Mouse (Mus musculus) v-Abl transformed pro-B cells (cell line): ENCODE measurements at regions not wholly inside any gene's neighbourhood (a gene's known extent, or its start where the extent isn't known, plus 50 kb on each side); places are given as distances from the start of the nearest gene placed in this dataset.

Source experiments
- in situ Hi-C, 2 experiments: fragments of 400-800 bp; cut with MboI; formaldehyde crosslinking; loops; one replicate each; pipeline ENCODE4 v1.15.1; 2025; ENCODE audit not compliant: unreplicated experiment in 2 of 2

GRCm38 (mm10) chr13:28898900-28899299 is 54.6 kb downstream of the Sox4 start:
- in situ Hi-C loops, result no loop called here

- in situ Hi-C loops, result no loop called here
Measured at GRCm38 (mm10) chr13:28892896-28893295, 60.6 kb downstream of the Sox4 start.

DNA sequence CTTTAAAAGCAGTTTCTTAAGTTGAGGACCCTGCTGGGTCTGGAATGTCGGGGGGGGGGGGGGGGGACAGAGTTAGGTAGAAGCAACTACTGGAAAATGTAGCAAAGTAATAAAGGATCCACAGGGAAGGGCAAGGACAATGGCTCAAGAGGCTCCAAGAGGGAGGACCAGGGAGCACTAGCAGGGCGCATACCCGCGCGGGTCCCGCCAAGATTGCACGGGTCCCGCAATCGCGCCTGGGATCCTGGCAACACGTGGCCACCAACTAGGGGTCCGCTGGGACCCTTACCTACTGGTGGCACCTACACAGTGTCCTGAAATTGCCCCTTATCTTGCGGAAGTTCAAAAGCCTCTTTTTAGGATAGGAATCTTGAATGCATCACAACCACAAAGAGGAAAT is 66.4 kb downstream of the Sox4 start:
- in situ Hi-C loops, result no loop called here

- in situ Hi-C loops, result no loop called here
Measured at GRCm38 (mm10) chr13:28886691-28887090, 66.8 kb downstream of the Sox4 start.

DNA sequence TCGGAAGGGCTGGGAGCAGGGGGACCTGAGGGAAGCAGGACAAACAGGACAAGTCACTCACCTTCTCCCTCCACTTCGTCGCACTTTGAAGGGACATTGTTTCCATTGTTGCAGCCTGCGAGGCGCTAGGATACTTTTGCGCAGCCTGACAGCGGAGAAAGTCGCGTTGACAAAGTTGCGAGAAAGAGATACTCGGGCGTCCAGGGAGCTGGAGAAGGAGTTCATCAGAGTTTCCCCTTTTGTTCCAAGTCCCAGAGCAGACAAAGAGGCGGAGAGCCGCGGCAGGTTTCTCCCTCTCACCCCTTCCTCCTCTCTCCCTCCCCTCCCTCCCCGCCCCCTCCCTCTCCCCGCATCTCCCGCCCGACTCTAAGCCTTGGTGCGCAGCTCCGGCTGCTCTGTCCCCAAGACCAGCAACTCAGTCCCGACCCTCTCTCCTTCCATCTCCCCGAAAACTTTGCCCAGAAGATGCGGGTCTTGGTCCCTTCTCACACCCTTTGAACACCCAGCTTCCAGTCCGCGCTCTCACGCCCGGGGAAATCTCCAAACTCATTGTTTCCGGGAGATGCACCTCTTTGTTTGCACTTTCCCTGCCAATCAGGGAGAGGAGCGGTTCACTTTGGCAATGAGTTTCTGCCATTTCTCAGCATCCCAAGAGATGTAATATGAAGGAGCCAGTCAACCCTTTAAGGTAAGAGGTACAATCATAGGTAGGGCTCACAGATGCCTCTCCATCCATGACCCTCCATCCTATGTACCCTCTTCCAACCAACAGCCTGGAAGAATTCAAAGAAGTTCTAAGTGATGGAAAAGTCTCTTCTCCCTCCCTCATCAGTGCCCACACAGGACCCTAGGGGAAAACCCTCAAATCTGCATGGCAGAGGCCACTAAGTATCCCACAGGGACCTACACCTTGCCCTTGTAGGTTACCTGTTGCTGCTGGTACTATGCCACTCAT is 68.2 kb downstream of the Sox4 start:
- in situ Hi-C loops, result no loop called here

DNA sequence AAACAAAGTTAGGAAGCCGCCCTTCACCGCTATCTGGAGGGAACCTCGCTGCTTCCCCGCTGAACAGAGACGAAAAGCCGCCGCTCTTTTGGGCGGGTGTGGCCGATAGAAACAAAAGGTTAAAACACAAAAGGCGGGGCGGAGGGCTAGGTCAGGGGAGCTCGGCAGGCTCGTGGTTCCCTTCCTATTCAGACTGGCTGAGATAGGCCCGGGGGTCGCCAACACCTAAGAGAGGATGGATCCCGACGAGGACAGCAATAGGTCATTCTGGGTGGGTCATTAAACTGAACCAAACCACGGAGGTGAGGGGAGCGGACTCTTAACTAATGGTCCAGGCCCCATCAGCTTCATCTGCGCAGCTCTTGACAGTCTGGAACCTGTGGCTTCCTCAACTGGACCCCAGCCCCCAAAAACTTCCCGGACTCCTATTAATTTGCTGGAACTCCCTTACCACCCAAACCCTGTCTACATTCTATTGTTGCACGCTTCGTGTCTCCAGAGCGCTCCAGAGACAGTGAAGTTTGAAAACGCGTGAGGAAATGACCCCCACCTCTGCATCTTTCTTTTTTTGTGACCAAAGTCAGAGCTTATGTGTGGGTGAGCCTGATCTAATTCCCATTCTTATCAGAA is 69.2 kb downstream of the Sox4 start:
- in situ Hi-C loops, result no loop called here

DNA sequence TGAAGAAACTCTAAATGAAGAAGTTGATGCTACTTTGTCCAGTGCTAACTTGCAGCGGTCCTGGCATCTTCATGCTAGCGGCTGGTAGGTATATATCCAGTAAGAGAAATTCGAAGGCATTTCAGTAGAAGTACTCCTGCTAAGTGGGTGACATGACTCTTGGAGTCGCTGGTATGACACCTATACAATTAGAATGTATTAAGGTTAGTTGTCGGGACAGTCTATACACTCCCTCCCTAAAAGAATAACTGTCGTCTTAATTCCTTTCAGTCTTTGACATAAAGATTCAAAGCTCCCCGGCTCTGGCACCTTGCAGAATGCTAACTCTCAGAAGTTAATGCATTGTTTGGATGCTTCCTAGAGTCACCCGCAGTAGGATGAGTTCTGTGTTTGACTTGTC is 70.1 kb downstream of the Sox4 start:
- in situ Hi-C loops, result no loop called here

DNA sequence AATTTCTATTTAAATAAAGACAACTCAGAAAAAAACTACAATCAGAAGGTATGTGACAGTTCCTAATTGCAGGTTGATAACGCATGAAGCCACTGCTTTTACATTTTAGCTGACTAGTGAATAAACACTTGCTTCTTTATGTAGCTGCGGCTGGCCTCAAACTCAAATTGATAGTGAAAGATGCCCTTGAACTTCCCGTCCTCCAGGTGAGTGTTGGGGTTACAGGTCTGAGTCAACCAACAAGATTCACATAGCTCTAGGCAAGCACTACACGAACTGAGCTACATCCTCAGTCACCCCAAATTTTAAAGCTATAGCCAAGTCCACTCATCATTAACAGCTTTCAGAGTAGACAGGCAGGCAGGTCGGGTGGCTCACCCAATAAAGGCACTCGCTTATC is 72.6 kb downstream of the Sox4 start:
- in situ Hi-C loops, result no loop called here

DNA sequence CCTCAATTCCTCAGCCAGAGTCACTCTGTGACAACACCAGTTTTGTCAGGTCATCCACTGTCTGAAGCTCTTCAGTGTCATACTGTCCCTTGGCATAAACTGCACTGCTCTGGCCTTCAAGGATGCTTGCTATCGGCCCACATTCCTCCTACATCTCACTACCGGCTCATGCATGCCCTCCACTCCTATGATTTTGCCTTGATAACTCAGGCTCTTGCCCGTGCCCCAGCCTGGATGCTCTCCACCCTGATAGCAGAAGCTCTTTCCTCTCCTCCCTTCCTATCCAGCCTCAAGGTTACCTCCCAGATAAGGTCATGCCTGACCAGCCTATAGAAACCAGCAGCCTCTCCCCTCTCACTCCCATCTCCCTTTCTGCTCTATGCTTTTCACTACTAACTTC is 74.8 kb downstream of the Sox4 start:
- in situ Hi-C loops, result no loop called here

- in situ Hi-C loops, result no loop called here
Measured at GRCm38 (mm10) chr13:28876771-28877170, 76.7 kb downstream of the Sox4 start.

- in situ Hi-C loops, result no loop called here
Measured at GRCm38 (mm10) chr13:28870681-28871080, 82.8 kb downstream of the Sox4 start.

DNA sequence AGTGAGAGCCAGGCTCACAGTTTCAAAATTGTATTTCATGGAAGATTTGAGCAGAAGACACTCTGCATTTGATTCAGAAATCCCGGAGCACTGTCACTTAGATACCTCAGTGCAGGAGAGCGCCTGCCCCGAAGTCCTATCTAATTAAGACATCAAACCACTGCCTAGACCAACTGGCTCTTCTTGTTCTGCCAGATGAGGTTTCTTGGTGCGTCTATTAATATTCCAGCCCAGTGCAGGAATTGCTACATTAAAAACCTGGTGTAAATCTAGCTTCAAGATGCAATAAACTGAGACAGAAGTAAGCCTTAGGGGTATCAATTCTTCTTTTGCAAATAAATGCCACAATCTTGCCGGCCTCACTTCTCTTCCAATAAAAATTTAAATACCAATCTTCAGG is 86.3 kb downstream of the Sox4 start:
- in situ Hi-C loops, result no loop called here

- in situ Hi-C loops, result no loop called here
Measured at GRCm38 (mm10) chr13:28866686-28867085, 86.8 kb downstream of the Sox4 start.

- in situ Hi-C loops, result no loop called here
Measured at GRCm38 (mm10) chr13:28860601-28861000, 92.9 kb downstream of the Sox4 start.

DNA sequence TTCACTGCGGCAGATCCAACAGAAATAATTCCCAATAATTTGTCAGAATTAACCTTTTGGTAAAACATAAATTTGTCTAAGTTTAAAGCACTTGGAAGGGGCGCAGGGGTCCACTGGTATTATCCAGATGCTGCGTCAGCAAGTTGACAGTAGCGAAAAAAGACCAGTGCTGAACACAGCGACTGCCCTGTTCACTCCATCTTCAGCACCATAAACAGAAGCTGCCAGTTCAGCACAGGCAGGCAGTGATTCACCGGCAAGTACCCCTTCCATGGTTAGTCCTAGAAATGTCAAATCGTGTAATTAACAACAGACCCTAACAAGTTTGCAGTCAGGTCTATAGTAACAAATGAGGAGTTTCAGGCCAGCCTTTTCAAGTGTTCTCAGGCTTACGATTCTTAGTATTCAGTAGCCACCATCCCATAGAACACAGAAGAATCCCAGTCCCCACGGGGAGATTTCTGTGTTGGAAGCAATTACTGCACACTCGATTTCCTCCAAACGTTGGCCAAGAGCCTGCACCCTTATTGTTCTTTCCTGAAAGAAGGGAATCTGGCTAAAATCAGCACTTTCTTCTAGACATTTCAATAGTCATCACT is 93.6 kb downstream of the Sox4 start:
- in situ Hi-C loops, result no loop called here

DNA sequence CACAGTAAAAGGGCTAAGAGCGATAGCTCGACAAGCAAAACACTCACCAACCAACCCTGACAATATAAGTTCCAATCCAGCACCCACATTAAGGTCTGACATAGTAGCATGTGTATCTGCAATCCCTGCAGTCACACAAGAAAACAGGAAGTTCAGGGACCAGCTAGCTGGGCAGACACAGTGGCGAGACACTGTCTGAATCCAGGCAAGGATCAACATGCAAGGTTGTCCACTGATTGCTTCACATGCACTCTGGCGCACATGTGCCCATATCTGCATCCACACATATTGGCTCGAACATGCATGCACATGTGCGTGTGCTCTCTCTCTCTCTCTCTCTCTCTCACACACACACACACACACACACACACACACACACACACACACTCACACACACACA is 95.5 kb downstream of the Sox4 start:
- in situ Hi-C loops, result no loop called here

- in situ Hi-C loops, result no loop called here
Measured at GRCm38 (mm10) chr13:28857201-28857600, 96.3 kb downstream of the Sox4 start.

DNA sequence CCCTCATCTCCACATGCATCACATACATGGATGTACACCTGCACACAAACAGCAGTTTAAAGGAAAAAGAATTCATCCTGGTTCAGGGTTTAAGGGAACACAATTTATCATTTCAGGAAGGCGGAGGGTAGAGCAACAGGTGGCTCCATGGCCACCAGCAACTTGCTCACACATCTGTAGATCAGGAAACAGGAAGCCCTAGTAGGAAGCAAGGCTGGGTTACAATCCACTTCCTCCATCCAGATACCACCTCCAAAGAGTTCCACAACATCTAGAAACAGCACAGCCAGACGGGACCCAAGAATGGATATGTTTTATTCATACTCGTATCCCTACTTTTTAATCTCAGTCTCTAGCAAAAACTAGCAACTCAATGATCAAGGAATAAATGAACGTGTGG is 97.0 kb downstream of the Sox4 start:
- in situ Hi-C loops, result no loop called here

DNA sequence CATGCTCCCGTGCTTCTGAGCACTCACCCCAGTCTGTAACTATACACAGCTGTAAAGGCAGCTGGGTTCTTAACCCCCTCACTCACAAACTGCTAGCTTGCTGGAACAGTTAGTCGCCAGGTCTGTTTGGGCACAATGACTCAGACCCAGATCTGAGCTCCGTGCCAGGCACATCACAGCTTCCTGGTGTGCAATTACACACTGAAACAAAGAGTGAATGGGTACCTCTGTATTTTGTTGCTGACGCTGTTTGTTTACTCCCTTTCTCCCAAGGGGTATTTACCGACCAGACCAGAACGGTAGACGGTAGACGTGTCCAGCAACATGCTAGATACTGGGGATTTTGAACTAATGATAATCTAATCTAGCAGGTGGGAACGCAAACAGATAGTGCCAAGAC is 99.3 kb downstream of the Sox4 start:
- in situ Hi-C loops, result no loop called here

DNA sequence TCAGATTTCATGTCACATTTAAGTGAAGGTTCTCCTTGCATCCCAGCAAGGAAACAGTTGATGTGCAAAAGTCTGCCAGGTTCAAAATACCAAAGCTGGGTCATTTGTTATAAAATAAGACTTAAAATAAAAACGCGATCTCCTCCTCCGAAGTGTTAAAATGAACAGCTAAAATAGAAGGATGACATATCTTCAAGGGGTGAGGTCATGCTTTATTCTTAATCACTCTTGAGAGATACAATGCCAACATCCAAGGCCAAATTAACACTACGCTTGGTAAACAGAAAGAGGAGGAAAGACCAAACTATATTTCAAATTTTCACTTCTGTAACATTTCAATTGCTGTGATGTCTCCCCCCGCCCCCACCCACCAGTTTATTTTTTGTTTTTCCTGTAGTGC is 105.2 kb downstream of the Sox4 start:
- in situ Hi-C loops, result no loop called here

- in situ Hi-C loops, result no loop called here
Measured at GRCm38 (mm10) chr13:28847478-28847877, 106.0 kb downstream of the Sox4 start.

DNA sequence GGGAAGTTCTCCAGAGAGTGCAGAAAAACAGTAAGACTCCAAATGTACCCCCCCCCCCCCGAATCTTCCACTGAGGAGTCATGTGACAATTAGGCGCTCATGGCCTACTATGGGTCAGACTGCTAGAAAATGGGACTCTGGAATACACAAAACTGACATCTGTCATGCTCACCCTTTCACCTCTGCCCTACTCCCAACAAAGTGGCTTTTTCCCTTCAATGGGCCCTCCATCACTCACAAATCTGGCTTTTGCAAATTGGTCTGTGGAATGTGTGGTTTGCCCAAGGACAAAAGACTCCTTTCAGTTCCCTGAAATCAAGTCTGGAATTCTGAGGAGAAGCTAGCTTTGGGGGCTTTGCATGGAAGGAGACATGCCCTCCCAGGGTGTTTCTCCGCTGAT is 109.0 kb downstream of the Sox4 start:
- in situ Hi-C loops, result no loop called here
